Mouse (Mus musculus): ENCODE data around the gene Proser2.
"Not testable (repeated sequence)": the region's sequence is repeated elsewhere in the genome, so short reads cannot be mapped to it uniquely, and the experiment has no call there.

Gene Proser2

GRCm38 (mm10) chr2:6128136-6128805 is 1.7 kb downstream of the Proser2 start:
- no peak for DNase-seq

GRCm38 (mm10) chr2:6123046-6123445 is 7.0 kb downstream of the Proser2 start:
- no peak for DNase-seq

- no peak for DNase-seq
These were observed 8.9 kb downstream of the Proser2 start for GRCm38 (mm10) chr2:6121091-6121490.

DNA sequence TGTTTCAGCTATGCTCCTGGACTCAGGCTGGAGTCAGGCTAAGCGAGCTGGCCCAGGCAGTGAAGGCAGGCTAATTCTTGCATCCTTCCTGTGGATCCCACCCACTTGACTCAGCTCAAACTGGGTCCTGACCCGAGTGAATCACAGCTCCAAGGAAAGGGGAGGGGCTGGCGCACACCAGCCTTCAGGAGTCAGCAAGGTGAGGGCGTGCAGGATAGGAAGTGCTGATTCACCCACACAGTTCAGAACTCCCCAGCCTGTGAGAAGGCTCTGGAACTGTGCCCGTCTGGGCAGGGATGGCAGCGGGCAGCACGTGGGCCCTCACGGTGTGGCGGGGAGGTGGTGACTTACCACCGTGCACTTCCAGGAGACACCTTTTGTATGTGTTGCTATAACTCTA is 11.8 kb downstream of the Proser2 start:
- no peak for DNase-seq

- no peak for DNase-seq
These were observed 16.2 kb downstream of the Proser2 start for GRCm38 (mm10) chr2:6113792-6114191.

DNA sequence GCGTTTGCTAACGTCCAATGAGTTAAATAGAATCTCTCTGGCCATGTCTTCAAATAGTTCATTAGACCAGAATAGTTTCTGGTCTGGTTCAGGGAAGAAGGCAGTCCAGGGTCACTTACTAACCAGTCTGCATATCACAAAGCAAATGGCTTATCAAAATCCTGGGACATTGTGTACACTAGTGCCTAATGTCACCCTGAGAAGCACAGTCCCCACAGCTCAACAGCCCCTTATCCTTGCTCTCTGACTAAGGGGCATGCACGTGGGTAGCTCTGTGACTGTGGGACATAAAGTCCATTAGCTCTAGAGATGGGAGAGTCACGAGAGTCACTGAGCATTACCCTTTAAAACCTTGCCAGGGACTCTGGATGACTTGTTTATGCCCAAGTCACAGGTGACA is 17.4 kb downstream of the Proser2 start:
- DNase-seq = no peak

DNA sequence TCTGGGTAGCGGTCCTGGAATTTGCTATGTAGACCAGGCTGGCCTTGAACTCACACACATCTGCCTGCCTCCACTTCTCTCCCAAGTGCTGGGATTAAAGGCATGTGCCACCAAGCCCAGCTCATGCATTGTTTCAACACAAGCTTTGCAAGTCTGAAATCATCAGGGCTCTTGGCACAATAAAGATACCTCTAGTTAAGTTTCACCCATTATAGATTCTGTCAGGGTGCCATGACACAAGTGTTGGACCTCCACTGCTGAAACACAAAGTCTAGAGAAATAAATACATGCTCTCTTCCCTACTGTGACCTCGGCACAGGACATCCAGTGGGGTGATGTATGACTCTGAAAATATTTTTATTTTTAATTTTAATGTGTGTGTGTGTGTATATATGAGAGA is 24.6 kb downstream of the Proser2 start:
- no peak for DNase-seq

DNA sequence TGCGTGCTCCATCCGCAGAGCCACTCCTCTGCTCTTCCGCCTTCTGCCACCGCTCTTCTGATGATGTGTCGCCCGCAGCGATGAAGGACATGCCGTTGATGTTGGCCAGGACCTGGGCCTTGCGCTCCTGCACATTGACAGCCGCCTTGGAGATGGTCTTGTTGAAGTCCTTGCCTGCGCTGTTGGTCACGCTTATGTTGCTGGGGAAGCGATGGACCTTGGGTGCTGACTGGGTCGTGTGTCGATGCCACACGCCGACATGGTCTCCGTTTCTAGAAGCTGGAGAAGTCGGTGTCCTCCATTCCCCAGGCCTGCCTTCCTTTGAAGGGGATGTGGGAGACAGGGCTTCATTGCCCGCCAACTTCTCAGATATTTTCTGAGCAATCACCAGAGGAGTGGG is 29.3 kb downstream of the Proser2 start:
- no peak for DNase-seq

- DNase-seq = peak in 1 of 2 experiments; percentile 6
These were observed 29.8 kb downstream of the Proser2 start for GRCm38 (mm10) chr2:6100027-6100749.

- no peak for DNase-seq
These were observed 30.6 kb downstream of the Proser2 start for GRCm38 (mm10) chr2:6099443-6099842.

DNA sequence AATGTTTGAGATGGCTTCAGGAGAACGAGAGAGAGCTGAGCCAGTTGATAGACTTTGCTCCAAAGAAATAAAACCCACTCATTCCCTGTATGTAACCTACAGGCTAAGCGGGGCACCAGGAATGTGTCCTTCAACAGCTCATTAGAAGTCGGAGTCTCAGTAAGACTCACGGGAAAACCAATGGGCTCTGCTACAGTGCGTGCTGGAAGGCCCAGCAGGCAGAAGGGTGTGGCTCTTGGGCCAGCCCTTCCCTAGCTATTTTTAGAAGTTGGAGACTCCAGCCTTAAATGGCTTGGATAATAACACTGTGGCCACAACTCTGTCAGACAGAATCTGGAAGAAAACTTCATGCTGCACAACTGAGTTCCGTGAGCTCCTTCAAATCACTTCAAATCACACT is 31.1 kb downstream of the Proser2 start:
- DNase-seq = no peak

GRCm38 (mm10) chr2:6097113-6097716 is 32.8 kb downstream of the Proser2 start:
- no peak for DNase-seq

GRCm38 (mm10) chr2:6089941-6090340 is 40.1 kb downstream of the Proser2 start:
- DNase-seq = not testable (repeated sequence)

GRCm38 (mm10) chr2:6087151-6087550 is 42.9 kb downstream of the Proser2 start:
- DNase-seq = no peak

DNA sequence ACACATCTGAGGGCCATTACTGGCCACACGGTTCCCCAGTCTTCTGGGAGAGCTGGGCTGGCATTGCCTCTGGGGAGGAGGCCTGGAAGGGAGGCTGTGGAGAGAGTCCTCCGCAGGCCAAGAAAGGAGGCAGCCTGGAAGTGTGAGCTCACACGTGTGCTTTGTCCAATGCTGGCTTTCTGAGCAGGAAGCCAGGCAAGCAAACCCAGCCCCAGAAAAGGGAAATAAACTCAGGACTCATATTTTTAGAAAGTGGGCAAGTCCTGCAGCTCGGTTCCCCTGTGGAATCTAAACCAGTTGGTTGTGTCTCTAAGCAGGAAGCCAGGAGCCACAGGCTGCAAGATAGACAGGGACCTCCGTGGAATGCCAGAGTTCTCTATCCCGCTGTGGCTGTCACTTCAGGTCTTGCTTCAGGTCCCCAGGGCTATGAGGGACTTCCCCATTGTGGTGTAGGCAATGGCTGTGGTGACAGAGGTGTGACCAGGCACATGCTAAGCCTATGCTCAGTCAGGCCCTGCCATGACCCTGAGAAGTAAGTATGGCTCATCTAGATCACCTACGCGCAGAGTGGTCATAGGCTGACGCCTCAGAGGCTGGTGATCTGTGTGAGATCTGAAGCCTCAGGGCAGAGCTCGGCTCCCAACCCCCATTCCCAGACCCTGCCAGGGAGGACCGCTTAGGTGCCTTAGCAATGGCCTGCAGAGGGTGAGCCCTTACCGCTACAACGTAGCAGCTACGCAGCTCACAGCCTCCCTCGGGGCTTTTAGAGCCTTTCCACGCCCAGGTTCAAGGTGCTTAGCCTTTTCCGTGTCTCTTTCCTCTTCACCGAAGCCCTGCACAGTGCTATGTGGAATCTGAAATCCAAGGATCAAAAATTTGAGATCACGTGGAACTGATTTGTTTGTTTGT is 44.1 kb downstream of the Proser2 start:
- DNase-seq = no peak

GRCm38 (mm10) chr2:6083696-6084095 is 46.3 kb downstream of the Proser2 start:
- no peak for DNase-seq

DNA sequence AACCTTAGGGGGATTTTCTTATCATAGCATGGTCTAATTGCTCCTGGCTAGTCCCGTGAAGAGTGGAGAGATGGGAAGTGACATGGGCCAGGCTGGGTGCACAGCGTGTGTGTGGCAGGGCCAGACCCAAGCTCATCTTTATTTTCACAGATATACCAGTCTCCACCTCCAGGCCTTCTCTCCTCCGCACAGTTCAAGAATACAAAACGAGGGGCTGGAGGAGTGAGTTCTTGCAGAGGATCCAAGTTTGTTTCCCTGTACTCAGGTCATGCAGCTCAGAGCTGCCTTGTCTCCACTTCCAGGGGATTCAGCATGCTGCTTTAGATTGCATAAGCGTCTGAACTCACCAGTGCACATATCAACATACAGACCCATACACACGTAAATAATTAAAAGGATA is 47.4 kb downstream of the Proser2 start:
- no peak for DNase-seq

DNA sequence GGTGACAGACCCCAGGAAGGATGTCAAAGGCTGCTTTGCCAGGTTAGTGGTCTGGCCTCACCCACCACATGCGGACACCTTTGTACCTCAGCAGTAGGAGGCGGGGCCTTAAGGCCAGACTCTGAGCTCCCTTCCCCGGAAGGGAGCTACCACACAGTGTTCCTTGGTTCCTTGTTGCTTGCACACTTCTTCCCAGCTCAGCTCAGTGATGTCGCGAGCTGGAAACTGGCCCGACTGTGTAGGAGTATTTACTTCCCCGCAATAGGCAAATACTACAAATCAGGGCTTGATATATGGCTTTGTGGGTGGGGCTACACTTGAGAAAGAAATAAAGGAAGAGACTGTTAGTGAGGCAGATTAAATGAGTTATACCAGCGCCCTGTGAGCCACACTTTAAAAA is 48.9 kb downstream of the Proser2 start:
- DNase-seq = no peak

GRCm38 (mm10) chr2:6080037-6080436 is 50.0 kb downstream of the Proser2 start:
- DNase-seq = no peak

DNA sequence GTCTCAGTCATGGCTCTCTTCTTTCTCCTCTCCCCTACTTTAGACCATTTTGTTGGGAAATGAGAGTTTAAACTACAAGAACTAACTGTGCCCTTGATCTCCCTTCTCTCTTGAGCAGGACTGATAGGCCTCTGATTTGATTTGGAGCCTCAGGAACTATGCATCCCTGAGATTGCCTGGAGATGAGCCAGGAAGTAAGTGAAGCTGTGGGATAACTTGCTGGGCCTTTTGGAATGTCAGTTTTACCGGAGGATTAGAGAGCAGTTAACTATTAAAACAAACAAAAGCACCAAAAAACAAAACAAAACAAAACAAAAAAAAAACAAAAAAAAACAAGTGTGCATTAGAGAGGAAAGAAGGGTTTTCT is 54.5 kb downstream of the Proser2 start:
- no peak for DNase-seq

DNA sequence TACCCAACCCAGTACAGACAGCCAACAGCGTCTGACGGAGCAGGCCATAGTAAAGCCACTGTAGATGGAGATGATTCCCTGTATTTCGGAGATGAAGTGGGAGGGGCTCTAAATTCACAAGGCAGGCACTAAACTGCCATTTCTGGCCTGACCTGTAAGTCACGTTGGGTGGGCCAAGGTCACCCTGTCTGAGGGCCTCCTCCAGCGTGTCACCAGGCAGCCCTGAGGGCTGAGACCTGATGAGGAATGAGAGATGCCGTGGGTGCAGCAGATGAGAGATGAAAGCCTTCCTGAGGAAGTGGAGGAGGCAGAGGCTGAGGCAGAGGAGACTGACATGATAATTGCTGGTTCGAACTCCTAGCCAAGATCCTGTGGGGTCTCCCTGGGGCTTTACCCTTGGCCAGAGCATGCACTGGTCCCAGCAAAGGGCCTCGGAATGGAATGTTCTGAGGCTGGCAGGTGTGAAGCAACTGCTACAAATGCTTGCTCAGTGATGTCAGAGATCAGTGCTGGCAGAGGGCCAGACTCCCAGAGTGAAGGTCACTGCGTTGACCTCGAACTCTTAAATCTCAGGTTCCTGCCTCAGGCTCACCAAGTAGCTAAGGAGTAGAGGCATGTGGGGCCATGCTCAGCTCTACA is 55.0 kb downstream of the Proser2 start:
- no peak for DNase-seq

DNA sequence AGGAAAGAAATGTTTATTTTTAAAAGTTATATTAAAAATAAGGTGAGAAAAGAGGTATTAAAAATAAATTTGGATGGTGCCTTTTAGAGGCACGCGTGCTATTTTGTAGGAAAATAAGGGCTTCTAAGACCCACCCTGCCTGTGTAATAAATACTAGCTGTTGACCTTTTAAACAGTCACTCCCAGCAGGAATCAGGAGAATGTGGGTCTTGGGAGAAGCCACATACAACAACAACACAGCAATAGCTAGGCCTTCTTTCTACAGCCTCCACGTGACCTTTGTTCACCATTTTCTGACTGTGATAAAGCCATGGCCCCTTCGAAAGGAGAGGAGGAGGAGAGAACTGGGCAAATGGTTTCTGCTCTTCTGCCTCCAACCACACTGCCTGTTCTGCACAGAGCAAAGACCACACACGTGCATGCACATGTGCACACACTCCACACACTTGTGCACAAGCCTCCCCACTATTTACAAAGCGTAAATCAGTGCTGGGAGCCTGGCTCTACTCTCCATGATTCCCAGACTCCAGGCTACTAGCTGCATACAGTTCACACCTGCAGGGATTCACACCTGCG is 57.2 kb downstream of the Proser2 start:
- DNase-seq = no peak
